Mouse (Mus musculus) liver, embryonic 14.5 days (tissue): ENCODE results near the gene Fam210b.

Source experiments
- CTCF ChIP-seq: IDR thresholded peaks from 2 replicates; pipeline ENCODE4 v1.5.1; 2016; ENCODE audit warnings: antibody characterized with exemption, low read depth, control low read depth
- EP300 ChIP-seq: IDR thresholded peaks from 2 replicates; pipeline ENCODE4 v1.6.1; 2016; ENCODE audit warnings: antibody characterized with exemption, low read depth

DNA sequence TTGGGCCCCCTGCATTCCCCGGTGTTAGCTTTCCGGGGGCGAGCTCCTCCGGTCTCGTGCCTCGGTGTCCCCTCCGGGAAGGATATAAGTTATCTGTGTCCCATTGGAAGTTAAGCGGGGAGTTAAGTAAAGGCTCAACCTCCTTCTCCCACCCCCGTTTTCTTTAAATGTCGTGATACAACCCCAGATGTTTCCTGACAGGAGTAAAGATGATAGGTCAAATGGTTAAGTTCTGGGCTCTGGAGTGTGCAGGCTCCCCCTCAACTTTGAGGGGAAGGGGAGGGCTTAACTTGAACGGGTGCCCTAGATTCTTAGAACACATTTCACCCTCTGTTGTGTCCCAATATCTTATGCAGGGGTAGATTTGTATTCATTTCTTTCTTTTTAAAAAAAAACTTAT is 25.9 kb downstream of the Fam210b start:
- TF ChIP-seq CTCF (no peak), EP300 (no peak)
